Mouse (Mus musculus) layer of hippocampus, postnatal 25 days (tissue): Measurements from ENCODE around the gene Ube2z. TPM values are rescaled to one million over a fixed set of nuclear protein-coding genes. Genes with fewer than 3 reads are reported as not detected.

Experiments used
- DNase-seq, 2 experiments: peaks; one replicate each; pipeline ENCODE4 v3.0.0; 2022; ENCODE audit warnings: mixed read lengths in 2 of 2, low spot score in 1 of 2; ENCODE audit errors: extremely low spot score in 1 of 2
- total RNA-seq, 2 experiments: library from RNA; stranded (reverse); gene quantifications; 2 replicates each; pipeline ENCODE4 v1.2.3; 2021

Gene Ube2z
- total RNA-seq, 2 experiments from 2014 or later = 51.6 to 58.2 TPM

GRCm38 (mm10) chr11:96064521-96065214 lies 520 bp downstream of the Ube2z start:
- peak in 1 of 2 experiments; percentile 20 for DNase-seq

GRCm38 (mm10) chr11:96058309-96058708 lies 6.9 kb downstream of the Ube2z start:
- no peak for DNase-seq

DNA sequence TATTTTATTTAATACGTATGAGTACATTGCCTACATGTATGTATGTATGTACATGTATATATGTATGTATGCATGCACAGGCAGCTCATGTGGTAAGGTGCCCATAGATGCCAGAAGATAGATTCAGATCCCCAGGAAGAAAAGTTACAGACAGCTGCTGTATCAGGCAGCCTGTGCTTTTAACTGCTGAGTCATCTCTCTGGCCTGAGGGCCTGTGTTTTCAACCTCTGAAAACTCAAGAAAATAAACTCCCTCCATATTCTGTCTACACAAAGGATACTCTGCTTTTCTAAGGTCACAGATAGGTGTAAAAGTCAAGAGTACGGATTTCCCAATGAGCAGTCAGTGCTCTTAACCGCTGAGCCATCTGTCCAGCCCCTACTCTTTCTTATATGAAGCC lies 14.3 kb downstream of the Ube2z start:
- no peak for DNase-seq

DNA sequence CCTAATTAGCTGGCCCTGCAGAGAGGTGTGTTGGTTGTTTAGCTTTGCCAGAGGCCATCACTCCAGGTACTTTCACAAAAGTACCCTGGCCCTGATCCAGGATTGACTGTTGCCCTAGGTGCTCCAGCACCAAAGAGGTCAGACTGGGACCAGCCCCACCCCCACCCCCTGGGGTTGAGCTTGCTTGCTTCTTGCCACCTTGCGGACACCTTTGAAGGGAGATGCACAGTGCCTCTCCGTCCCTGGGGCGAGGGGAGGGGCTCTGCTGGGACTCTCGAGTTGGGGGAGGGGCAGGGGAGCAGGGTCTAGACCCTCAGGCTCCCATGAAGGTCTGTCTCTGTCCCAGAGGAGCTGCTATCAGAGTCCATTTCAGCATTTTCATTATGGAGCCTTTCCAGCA lies 15.2 kb downstream of the Ube2z start:
- no peak for DNase-seq

DNA sequence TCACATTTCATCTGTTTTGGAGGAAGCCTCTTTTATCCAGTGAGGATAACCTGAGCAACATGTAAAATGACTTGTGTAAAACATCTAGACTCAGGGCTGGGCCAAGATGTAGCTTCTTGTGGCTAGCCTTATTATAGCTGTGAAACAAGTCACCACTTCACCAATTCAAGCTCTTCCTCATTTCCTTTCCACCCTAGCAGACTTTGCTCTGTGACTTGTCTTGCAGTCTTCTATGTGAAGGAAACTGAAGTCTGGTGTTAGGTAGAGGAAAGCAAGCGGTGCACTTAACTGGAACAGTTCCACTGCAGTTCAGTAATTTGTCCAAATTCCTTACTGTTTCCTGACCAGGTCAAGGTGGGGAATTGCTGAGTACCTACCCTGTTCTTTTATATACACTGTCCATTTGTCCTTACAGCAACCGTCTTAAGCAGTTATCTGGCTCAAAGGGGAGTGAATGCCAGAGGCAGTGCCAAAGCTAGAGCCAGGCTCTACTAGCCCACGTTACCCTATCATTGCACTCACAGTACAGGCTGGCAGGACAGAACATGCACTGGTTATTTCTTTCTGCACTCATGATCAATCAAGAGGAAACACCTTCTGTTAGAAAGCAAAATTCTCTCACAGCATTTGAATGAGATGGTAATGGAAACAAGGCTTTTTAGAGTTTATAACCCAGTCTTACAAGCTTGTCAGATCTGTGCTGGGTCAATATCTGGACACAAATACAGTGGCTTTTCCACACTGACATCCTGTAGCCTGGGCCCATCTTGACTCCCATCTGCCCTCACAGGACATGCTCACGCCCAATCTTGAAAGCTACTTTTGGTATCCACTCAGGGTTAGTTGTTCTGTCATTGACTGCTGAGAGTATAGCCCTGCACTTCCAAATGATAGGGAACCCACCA lies 17.5 kb downstream of the Ube2z start:
- no peak for DNase-seq

- DNase-seq = no peak
Observed at GRCm38 (mm10) chr11:96046793-96047192, 18.4 kb downstream of the Ube2z start.

- DNase-seq = no peak
Observed at GRCm38 (mm10) chr11:96046028-96046427, 19.2 kb downstream of the Ube2z start.

DNA sequence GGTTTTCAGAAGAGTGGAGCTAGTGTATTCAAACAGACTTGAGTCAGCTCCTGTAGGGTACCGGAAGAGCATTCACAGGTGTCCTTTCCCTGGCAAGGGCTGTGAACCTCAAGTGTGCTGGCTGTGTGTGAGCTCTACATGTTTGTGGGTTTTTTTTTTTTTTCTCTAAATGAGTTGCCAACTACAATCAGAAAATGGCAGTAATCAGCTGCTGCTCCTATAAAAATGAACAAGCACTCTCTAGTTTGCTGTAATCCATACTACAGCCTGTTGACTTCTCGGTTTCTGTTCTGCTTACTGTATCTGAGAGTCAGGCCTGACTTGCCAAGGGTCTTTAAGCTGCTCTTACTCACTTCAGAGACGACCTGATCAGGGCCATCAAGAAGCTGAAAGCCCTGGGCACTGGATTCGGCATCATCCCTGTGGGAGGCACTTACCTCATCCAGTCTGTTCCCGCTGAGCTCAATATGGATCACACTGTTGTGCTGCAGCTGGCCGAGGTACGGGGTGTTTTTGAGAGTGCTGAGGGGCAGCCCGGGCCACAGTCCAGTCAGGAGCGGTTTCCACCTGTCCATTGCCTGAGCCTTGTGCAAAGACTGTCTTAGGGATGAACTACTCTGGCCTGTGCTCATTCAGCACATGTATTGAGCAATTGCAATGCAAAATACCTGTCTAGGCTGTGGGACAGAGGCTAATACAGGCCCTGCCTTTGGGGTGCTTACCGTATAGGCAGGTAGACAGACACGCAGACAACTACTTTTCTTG lies 20.2 kb downstream of the Ube2z start:
- DNase-seq = no peak

- no peak for DNase-seq
Observed at GRCm38 (mm10) chr11:96038560-96038959, 26.6 kb downstream of the Ube2z start.

DNA sequence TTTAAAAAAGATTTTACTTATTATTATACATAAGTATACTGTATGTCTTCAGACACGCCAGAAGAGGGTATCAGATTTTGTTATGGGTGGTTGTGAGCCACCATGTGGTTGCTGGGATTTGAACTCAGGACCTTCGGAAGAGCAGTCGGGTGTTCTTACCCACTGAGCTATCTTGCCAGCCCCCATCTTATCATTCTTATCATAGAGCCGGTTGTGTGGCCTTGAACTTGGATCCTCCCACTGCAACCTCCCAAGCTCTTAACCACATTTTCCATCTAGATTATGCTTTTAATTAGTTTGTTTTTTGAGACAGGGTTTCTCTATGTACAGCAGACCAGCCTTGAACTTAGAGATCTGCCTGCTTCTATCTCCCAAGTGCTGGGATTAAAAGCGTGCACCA lies 27.7 kb downstream of the Ube2z start:
- DNase-seq = no peak

- DNase-seq = no peak
Observed at GRCm38 (mm10) chr11:96035133-96035532, 30.1 kb downstream of the Ube2z start.

DNA sequence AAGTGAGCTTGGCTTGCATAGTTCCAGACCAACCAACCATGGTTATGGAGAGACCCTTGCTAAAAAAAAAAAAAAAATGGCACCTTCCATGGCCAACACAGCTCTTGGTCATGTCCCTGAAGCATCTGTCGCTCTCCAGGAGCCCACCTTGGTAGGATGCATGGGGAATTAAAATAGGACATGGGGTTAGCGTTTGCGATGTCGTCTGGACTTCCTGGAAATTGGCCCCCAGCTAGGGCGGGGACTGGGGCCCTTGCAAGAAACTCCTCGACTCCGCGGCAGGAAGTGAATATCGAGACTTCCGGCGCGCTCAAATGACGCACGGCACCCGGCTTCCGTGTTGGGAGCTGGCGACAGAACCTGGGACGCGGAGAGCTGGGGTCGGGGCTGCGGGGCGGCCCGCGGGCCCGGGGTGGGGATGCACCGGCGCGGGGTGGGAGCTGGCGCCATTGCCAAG lies 30.6 kb downstream of the Ube2z start, which contains the start of gene Snf8:
Gene Snf8, plus strand, starts transcription at position 290 of the 457 bp plus-strand sequence.
- DNase-seq = peak; percentile 96 to 97

GRCm38 (mm10) chr11:96034116-96034515 lies 31.1 kb downstream of the Ube2z start:
- no peak for DNase-seq

DNA sequence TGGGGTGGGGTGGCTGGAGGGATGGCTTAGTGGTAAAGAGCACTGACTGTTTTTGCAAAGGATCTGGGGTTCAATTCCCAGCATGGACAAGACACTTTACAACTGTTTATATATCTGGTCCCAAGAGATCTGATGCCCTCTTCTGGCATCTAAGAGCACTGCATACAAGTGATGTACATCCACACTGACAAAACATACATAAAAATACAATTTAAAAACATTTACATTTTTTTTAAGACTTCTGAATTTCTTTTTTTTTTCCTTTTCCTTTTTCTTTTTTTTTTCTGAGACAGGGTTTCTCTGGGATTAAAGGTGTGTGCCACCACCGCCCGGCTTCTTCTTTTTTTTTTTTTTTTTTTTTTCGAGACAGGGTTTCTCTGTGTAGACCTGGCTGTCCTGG lies 31.9 kb downstream of the Ube2z start:
- no peak for DNase-seq

- no peak for DNase-seq
Observed at GRCm38 (mm10) chr11:96031701-96032100, 33.5 kb downstream of the Ube2z start.

DNA sequence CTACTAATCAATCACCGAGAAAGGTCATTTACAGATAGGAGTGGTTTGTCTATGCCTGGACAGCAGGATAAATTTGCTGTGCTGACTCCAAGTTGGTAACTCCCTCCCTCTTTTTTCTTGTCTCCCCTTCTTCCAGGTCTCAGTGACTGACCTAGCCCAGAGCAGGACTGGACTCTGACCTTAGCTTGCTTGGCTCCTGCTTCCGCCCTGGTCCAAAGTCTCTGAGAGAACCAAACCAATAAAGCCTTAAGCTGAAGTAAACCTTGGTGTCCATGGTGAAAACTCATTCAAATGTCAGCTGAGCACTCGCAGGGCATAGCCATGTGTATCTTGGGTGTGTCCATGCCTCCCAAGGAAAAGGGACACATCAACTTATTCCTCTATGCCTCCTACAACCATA lies 34.6 kb downstream of the Ube2z start:
- DNase-seq = no peak

GRCm38 (mm10) chr11:96028130-96028529 lies 37.1 kb downstream of the Ube2z start:
- no peak for DNase-seq

- no peak for DNase-seq
Observed at GRCm38 (mm10) chr11:96020622-96021021, 44.6 kb downstream of the Ube2z start.

GRCm38 (mm10) chr11:96017941-96018351 lies 47.2 kb downstream of the Ube2z start:
- no peak for DNase-seq

DNA sequence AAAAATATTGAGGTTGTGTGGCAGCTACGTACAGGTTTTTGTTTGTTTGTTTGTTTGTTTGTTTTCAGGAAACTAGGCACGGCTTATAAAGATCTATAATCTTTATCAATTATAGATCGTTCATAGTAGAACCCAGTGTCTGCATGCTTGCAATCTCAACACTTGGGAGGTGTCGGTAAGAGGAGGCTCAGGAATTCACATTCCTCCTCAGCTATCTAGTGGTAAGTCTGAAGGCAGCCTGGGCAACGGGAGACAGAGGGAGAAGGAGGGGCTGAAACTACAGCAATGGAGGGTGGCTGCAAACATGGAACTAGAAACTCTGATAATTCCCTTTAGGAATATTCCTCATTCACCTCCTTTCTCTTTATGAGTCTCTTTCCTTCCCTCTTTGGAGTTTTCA lies 49.8 kb downstream of the Ube2z start:
- DNase-seq = no peak

- DNase-seq = no peak
Observed at GRCm38 (mm10) chr11:96011982-96012381, 53.2 kb downstream of the Ube2z start.
